Mouse (Mus musculus): ENCODE data around the gene Sptssb. TPM values are rescaled to one million over a fixed set of nuclear protein-coding genes. Genes with fewer than 3 reads are reported as not detected.

The Sptssb gene
- polyA plus RNA-seq, 1 experiment from 2014 or later: 1.1 TPM

- ATAC-seq (ENCODE audit: insufficient number of reproducible peaks, insufficient read depth, low FRiP score, low TSS enrichment): no peak
These were observed 62.2 kb downstream of the Sptssb start for GRCm38 (mm10) chr3:69797533-69797932.

DNA sequence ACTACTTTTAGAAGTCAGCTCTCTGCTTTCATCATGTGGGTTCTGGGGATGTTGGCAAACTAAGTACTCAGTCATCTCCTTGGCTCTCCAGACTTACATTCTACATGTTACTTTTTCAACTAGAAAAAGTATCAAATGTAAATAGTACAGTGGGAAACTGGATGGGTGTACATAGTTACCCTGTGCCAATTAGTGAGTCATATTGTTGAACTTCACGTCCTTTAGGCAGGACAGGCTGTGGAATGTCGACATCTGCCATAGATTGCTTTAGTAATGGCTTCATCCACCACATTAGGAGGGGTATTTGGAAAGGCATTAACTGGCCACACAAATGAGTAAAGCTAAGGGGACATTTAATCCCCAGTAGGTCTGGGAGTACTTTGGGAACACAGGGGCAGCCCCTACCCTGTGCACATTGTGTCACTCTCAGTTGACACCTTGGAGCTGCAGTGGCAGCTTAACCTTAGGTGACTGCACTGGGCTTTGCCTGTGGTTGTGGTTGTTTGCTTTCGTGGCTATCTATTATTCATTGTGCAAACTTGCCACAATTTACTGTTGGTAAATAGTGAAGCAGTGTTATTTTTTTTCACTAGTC, 66.8 kb downstream of the Sptssb start:
- no peak for ATAC-seq (ENCODE audit: insufficient number of reproducible peaks, insufficient read depth, low FRiP score, low TSS enrichment)
- Histone ChIP-seq H3K27ac (no peak overlapping the region), H3K4me2 (replicated peaks) (no peak overlapping the region), H3K27me3 (no peaks in the 10 kb centered on the region), H3K9ac (no peak overlapping the region), H3K4me3 (no peak overlapping the region), H3K36me3 (no peaks in the 10 kb centered on the region), H3K9me3 (no peaks in the 10 kb centered on the region), H3K4me1 (no peaks in the 10 kb centered on the region)
- whole genome bisulfite sequencing: 68% methylated on average over 3 of the region's 3 CpGs

More at GRCm38 (mm10) chr3:69797533-69797932, 62.2 kb downstream of the Sptssb start:
- no peaks in the 10 kb centered on the region for H3K36me3 ChIP-seq
- no peak overlapping the region for H3K4me2 ChIP-seq (replicated peaks)
- H3K9me3 ChIP-seq: no peaks in the 10 kb centered on the region
- 81% methylated on average over 4 of the region's 4 CpGs for WGBS
- no peaks in the 10 kb centered on the region for H3K4me1 ChIP-seq
- no peak overlapping the region for H3K4me3 ChIP-seq
- no peak overlapping the region for H3K9ac ChIP-seq
- no peak overlapping the region for H3K27ac ChIP-seq
- H3K27me3 ChIP-seq: no peaks in the 10 kb centered on the region

- Histone ChIP-seq H3K27ac (no peak overlapping the region), H3K4me1 (no peaks in the 10 kb centered on the region), H3K9ac (no peak overlapping the region), H3K36me3 (no peaks in the 10 kb centered on the region), H3K27me3 (no peaks in the 10 kb centered on the region), H3K4me3 (no peak overlapping the region), H3K9me3 (no peaks in the 10 kb centered on the region), H3K4me2 (replicated peaks) (no peak overlapping the region)
- WGBS: 76% methylated on average over 4 of the region's 4 CpGs
- no peak for ATAC-seq (ENCODE audit: insufficient number of reproducible peaks, insufficient read depth, low FRiP score, low TSS enrichment)
These were observed 80.4 kb downstream of the Sptssb start for GRCm38 (mm10) chr3:69779246-69779796.

DNA sequence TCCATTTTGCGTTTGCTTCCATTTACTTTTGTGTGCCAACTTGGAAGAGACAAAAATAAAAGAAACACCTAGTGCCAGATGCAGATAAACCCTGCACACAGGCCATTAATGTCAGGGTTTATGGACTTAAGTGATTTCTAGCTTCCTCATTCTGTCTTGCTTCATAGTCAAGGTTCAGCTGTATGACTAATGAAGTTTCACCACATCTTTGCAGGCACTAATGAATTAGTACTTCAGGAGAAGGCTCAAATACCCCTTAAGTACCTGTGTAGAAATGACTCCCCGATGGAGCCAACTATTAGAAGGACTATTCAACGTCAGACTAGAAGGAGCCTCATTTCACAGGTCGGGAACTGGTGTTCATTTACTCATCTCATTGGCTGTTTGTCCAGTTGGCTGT, 86.4 kb downstream of the Sptssb start:
- Histone ChIP-seq H3K9me3 (no peaks in the 10 kb centered on the region), H3K4me1 (no peaks in the 10 kb centered on the region), H3K36me3 (no peaks in the 10 kb centered on the region), H3K9ac (no peak overlapping the region), H3K27ac (no peak overlapping the region), H3K4me2 (replicated peaks) (no peak overlapping the region), H3K4me3 (no peak overlapping the region), H3K27me3 (no peaks in the 10 kb centered on the region)
- WGBS: 87% methylated on average over 4 of the region's 4 CpGs
- ATAC-seq (ENCODE audit: insufficient number of reproducible peaks, insufficient read depth, low FRiP score, low TSS enrichment): no peak

Other genes with a start within 250 kb of the Sptssb start
- 119 and 120 TPM in 2 replicates for gene Nmd3, start 138.0 kb downstream of the Sptssb start, polyA plus RNA-seq (2016; fragmentation: Nextera tagmentation; extraction: Ambion mirVana)
- gene Otol1, start 147.7 kb upstream of the Sptssb start, polyA plus RNA-seq (2016; fragmentation: Nextera tagmentation; extraction: Ambion mirVana): 0.36 and 0.74 TPM in 2 replicates